Mouse (Mus musculus) left cerebral cortex, postnatal 14 days (tissue): ENCODE data around the gene Lsamp. TPM values are rescaled to one million over a fixed set of nuclear protein-coding genes. Genes with fewer than 3 reads are reported as not detected.
A peak's percentile ranks its signal among the peaks of the same experiment; 100 is the strongest.
"Not testable (repeated sequence)": the region's sequence is repeated elsewhere in the genome, so short reads cannot be mapped to it uniquely, and the experiment has no call there.

Source experiments
- DNase-seq, 2 experiments: peaks; one replicate each; pipeline ENCODE4 v3.0.0; 2021 to 2022; ENCODE audit warnings: low spot score in 2 of 2, mixed read lengths in 1 of 2
- intact Hi-C: fragments of 180-260 bp; cut with DNase I; formaldehyde crosslinking; loops from one replicate; pipeline ENCODE4 v1.15.1; 2025
- total RNA-seq, 2 experiments: library from RNA; stranded (reverse); gene quantifications; 2 replicates each; pipeline ENCODE4 v1.2.3; 2021

Lsamp gene
- total RNA-seq, 2 experiments from 2014 or later: 271 to 294 TPM

GRCm38 (mm10) chr16:40463411-40464058 lies 479.4 kb downstream of the Lsamp start:
- DNase-seq: peak; percentile 11 to 13
- intact Hi-C loops: loop anchor here (10.0 kb wide), 2 partner anchors 479 to 671 kb away; partner anchors contain the start of gene Lsamp

- intact Hi-C loops: loop anchor here (10.0 kb wide), 2 partner anchors 482 to 668 kb away; partner anchors contain the start of gene Lsamp
- peak; percentile 19 to 60 for DNase-seq
Observed at GRCm38 (mm10) chr16:40466596-40466995, 482.4 kb downstream of the Lsamp start.

GRCm38 (mm10) chr16:40470946-40471345 lies 486.8 kb downstream of the Lsamp start:
- no peak for DNase-seq
- intact Hi-C loops: no loop called here

- intact Hi-C loops: no loop called here
- DNase-seq: no peak
Observed at GRCm38 (mm10) chr16:40471967-40472366, 487.8 kb downstream of the Lsamp start.

GRCm38 (mm10) chr16:40491606-40492005 lies 507.4 kb downstream of the Lsamp start:
- DNase-seq: no peak
- intact Hi-C loops: no loop called here

GRCm38 (mm10) chr16:40504262-40504960 lies 520.2 kb downstream of the Lsamp start:
- intact Hi-C loops: no loop called here
- no peak for DNase-seq

- intact Hi-C loops: no loop called here
- DNase-seq: peak; percentile 50 to 51
Observed at GRCm38 (mm10) chr16:40509146-40510030, 525.2 kb downstream of the Lsamp start.

GRCm38 (mm10) chr16:40536754-40537153 lies 552.6 kb downstream of the Lsamp start:
- no peak for DNase-seq
- intact Hi-C loops: no loop called here

- intact Hi-C loops: no loop called here
- no peak for DNase-seq
Observed at GRCm38 (mm10) chr16:40549663-40550062, 565.5 kb downstream of the Lsamp start.

GRCm38 (mm10) chr16:40555608-40556007 lies 571.4 kb downstream of the Lsamp start:
- no peak for DNase-seq
- intact Hi-C loops: no loop called here

GRCm38 (mm10) chr16:40557680-40558249 lies 573.6 kb downstream of the Lsamp start:
- intact Hi-C loops: no loop called here
- no peak for DNase-seq

GRCm38 (mm10) chr16:40567431-40567941 lies 583.3 kb downstream of the Lsamp start:
- intact Hi-C loops: no loop called here
- DNase-seq: no peak

GRCm38 (mm10) chr16:40572085-40572745 lies 588.1 kb downstream of the Lsamp start:
- DNase-seq: no peak
- intact Hi-C loops: no loop called here

- DNase-seq: no peak
- intact Hi-C loops: no loop called here
Observed at GRCm38 (mm10) chr16:40582076-40582475, 597.9 kb downstream of the Lsamp start.

- intact Hi-C loops: no loop called here
- no peak for DNase-seq
Observed at GRCm38 (mm10) chr16:40593161-40593560, 609.0 kb downstream of the Lsamp start.

- peak; percentile 15 to 47 for DNase-seq
- intact Hi-C loops: no loop called here
Observed at GRCm38 (mm10) chr16:40601431-40602387, 617.5 kb downstream of the Lsamp start.

- intact Hi-C loops: no loop called here
- no peak for DNase-seq
Observed at GRCm38 (mm10) chr16:40607509-40607908, 623.3 kb downstream of the Lsamp start.

- DNase-seq, intact Hi-C loops: not testable (repeated sequence)
Observed at GRCm38 (mm10) chr16:40616697-40617096, 632.5 kb downstream of the Lsamp start.
